Comparison of ENCODE assay signal across 8 mouse cellular contexts in the genomic region with DNA sequence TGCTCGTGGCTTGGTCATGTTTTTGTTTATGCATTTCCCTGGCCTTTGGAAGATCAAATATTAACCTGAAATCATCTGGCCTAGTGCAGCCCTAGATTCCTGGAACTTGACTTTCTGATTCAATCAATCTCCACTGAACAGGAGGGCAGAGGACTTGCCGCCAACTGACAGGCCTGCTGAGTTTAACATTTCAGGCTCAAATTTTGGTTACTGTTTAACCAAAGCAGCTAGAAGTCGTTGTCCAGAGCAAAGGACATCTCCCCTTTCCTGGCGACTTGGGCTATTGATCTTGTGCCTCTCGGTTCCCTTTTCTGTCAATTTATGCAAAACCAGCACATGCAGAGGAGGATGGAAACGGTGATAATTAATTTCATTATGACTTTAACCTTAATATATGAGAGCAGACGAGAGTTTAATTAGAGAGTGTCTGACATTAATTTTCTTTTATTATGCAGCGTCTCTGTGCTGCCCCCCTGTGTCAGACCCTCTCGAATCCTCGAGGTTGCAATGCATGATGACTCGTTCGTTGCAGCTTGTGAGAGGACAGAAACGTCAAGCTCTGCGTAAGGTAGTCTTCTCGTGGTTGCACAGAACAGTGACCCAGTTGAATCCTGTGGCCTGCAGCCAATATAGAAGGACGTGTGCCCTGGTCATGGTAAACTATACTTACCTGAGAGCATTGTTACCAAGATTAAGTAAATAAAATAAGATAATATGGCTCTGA. TPM values are rescaled to one million over a fixed set of nuclear protein-coding genes. Genes with fewer than 3 reads are reported as not detected.
A peak's percentile ranks its signal among the peaks of the same experiment; 100 is the strongest.
DNase-seq lines count a peak whose midpoint lies in the region; ATAC-seq and TF ChIP-seq lines count a peak whose summit lies in the region.

No protein-coding gene starts in this region.

- no peaks in the 10 kb centered on the region for H3K9me3 ChIP-seq in hindbrain, embryonic 13.5 days
- no peaks in the 10 kb centered on the region for H3K9me3 ChIP-seq in hindbrain, embryonic 12.5 days (replicated peaks)
- H3K9me3 ChIP-seq in liver, postnatal 0 days (ENCODE audit: low read length): no peaks in the 10 kb centered on the region

- no peak for TF ChIP-seq POLR2A in brain, embryonic 14.5 days (IDR thresholded peaks at IDR 0.05; ENCODE audit: borderline replicate concordance, extremely low read depth, insufficient read depth, insufficient read length, poor library complexity, severe bottlenecking)

- H3K27me3 ChIP-seq in hindbrain, embryonic 13.5 days: no peaks in the 10 kb centered on the region
- H3K27me3 ChIP-seq in hindbrain, embryonic 12.5 days: no peaks in the 10 kb centered on the region
- H3K27me3 ChIP-seq in liver, postnatal 0 days (ENCODE audit: insufficient read depth, low read length): no peaks in the 10 kb centered on the region

- H3K4me3 ChIP-seq in hindbrain, embryonic 13.5 days: no peak overlapping the region
- H3K4me3 ChIP-seq in hindbrain, embryonic 12.5 days: no peak overlapping the region
- H3K4me3 ChIP-seq in liver, postnatal 0 days (ENCODE audit: low read depth, low read length): no peak overlapping the region
- H3K4me3 ChIP-seq in gastrocnemius, adult 2 months: no peak overlapping the region

- TF ChIP-seq CTCF in brain, embryonic 14.5 days (IDR thresholded peaks at IDR 0.05; ENCODE audit: borderline replicate concordance, extremely low read depth, insufficient read depth, insufficient read length): peak; percentile 62; the same call in 1 of the 2 replicates
- 0 out of 2 replicates have a peak, but pooled peaks have one; percentile 26 for TF ChIP-seq CTCF in liver, postnatal 0 days (IDR thresholded peaks at IDR 0.05; ENCODE audit: low read depth)
- no peak for TF ChIP-seq CTCF in gastrocnemius, adult 2 months (IDR thresholded peaks at IDR 0.05)

- H3K4me1 ChIP-seq in hindbrain, embryonic 13.5 days (replicated peaks): 0 out of 2 replicates have a peak, but pooled peaks cover 4% of the 10 kb centered on the region
- no peaks in the 10 kb centered on the region for H3K4me1 ChIP-seq in hindbrain, embryonic 12.5 days
- H3K4me1 ChIP-seq in liver, postnatal 0 days (ENCODE audit: insufficient read depth): no peaks in the 10 kb centered on the region

- peak; percentile 72 for DNase-seq in brain, embryonic 14.5 days (ENCODE audit: low read depth)
- peak; percentile 71 to 88 for DNase-seq in kidney, adult 8-10 months
- DNase-seq in liver, postnatal 0 days: peak; percentile 27
- DNase-seq in thymus, postnatal 10 days (ENCODE audit: low spot score in 2 of 2): no peak
- no peak for DNase-seq in gastrocnemius, adult 2 months

- intact Hi-C loops in gastrocnemius, adult 2 months (cut with DNase I): no loop called here

- no peak overlapping the region; the same call in 1 of the 2 replicates for H3K27ac ChIP-seq in hindbrain, embryonic 13.5 days
- no peak overlapping the region for H3K27ac ChIP-seq in hindbrain, embryonic 12.5 days
- peak overlapping the region; percentile 74 for H3K27ac ChIP-seq in liver, postnatal 0 days (ENCODE audit: low read depth)
- H3K27ac ChIP-seq in gastrocnemius, adult 2 months: no peak overlapping the region

- 39% methylated on average over 16 of the region's 16 CpGs for WGBS in hindbrain, embryonic 13.5 days
- whole genome bisulfite sequencing in hindbrain, embryonic 12.5 days: 54% methylated on average over 16 of the region's 16 CpGs
- WGBS in liver, postnatal 0 days (ENCODE audit: insufficient replicate concordance): 39% methylated on average over 16 of the region's 16 CpGs

- ATAC-seq in hindbrain, embryonic 13.5 days (ENCODE audit: low FRiP score): 0 out of 2 replicates have a peak, but pooled peaks have one; percentile 46
- no peak for ATAC-seq in hindbrain, embryonic 12.5 days (ENCODE audit: low FRiP score)
- peak; percentile 96 for ATAC-seq in liver, postnatal 0 days
- ATAC-seq in CD4-positive, CD25-positive, alpha-beta regulatory T cell, adult 4 months: no peak

- no peaks in the 10 kb centered on the region for H3K36me3 ChIP-seq in hindbrain, embryonic 13.5 days
- H3K36me3 ChIP-seq in hindbrain, embryonic 12.5 days: no peaks in the 10 kb centered on the region
- no peaks in the 10 kb centered on the region for H3K36me3 ChIP-seq in liver, postnatal 0 days (replicated peaks; ENCODE audit: insufficient read depth, low read length)

- peak overlapping the region; percentile 14; the same call in 1 of the 2 replicates for H3K4me2 ChIP-seq in hindbrain, embryonic 13.5 days
- no peak overlapping the region for H3K4me2 ChIP-seq in hindbrain, embryonic 12.5 days (replicated peaks)
- H3K4me2 ChIP-seq in liver, postnatal 0 days (ENCODE audit: low read depth, low read length): peak overlapping the region; percentile 31

- H3K9ac ChIP-seq in hindbrain, embryonic 13.5 days: no peak overlapping the region
- no peak overlapping the region for H3K9ac ChIP-seq in hindbrain, embryonic 12.5 days
- H3K9ac ChIP-seq in liver, postnatal 0 days (replicated peaks): no peak overlapping the region

- TF ChIP-seq EP300 in liver, postnatal 0 days (IDR thresholded peaks at IDR 0.05; ENCODE audit: low read depth): peak; percentile 54; the same call in 1 of the 2 replicates

RNA-seq across cellular contexts. Expression of gene E2f7, which starts 37.7 kb away (rescaled TPM):
- 8.4 and 8.9 TPM in 2 replicates for polyA plus RNA-seq in hindbrain, embryonic 13.5 days (2015; fragmentation: Nextera tagmentation; extraction: Ambion mirVana)
- 22.5 and 26.5 TPM in 2 replicates for polyA plus RNA-seq in hindbrain, embryonic 12.5 days (2016; fragmentation: Nextera tagmentation; extraction: Ambion mirVana)
- polyA plus RNA-seq in brain, embryonic 14.5 days (2012; rRNA removed): 2.9 and 4.5 TPM in 2 replicates
- polyA plus RNA-seq in liver, postnatal 0 days (2015; fragmentation: Nextera tagmentation; extraction: Ambion mirVana): 5.0 and 7.1 TPM in 2 replicates
- under 1 TPM; 0.43 to 0.73 TPM for total RNA-seq in gastrocnemius, adult 2 months (2021)
- 1 to 10 TPM in 1 of 2 experiments, under 1 TPM in 1; 0.38 to 1.3 TPM for polyA plus RNA-seq in CD4-positive, CD25-positive, alpha-beta regulatory T cell, adult 4 months (2017; shearing (Covaris generic))

Comparison
In these comparisons a context has a peak if more than half of its experiments do, and no peak if none do; other contexts are left out.
1. ATAC-seq: peak in hindbrain, embryonic 13.5 days (single experiment) and liver, postnatal 0 days (single experiment); none in hindbrain, embryonic 12.5 days (single experiment) and CD4-positive, CD25-positive, alpha-beta regulatory T cell, adult 4 months (single experiment).
2. DNase-seq: peak in brain, embryonic 14.5 days (single experiment), kidney, adult 8-10 months (2 of 2) and liver, postnatal 0 days (single experiment); none in thymus, postnatal 10 days (0 of 2) and gastrocnemius, adult 2 months (single experiment).